ENCODE assay signal across 8 mouse cellular contexts in the genomic region with DNA sequence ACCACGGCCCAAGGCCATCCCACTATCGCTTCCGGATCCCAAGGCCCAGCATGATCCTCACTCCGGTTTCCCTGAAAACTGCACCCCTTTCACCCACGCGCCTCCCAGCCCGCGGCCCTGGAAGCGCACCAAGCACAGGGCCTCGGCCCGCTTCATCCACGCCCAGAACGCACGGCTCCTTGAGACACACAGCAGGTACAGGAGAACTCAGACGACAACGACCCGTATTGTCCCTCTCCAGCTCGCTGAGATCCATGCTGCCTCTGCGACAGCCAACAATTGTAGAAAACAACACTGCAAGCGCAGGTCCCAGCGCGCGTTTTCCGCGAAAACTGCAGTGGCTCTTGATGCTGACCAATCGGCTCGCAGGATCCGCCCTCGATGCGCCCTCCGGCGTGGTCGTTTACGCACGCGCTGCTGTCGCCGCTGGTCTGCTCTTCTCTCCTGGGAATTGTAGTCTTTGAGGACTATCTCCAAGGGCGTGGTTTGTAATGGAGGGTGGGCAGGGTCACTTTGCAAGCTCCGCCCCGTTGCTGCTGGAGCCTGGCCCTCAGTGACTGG. TPM values are rescaled to one million over a fixed set of nuclear protein-coding genes. Genes with fewer than 3 reads are reported as not detected.
A peak's percentile ranks its signal among the peaks of the same experiment; 100 is the strongest.
DNase-seq lines count a peak whose midpoint lies in the region; ATAC-seq and TF ChIP-seq lines count a peak whose summit lies in the region.

No protein-coding gene starts in this region.

- peak overlapping the region; percentile 58 for H3K27ac ChIP-seq in heart, embryonic 11.5 days (ENCODE audit: low read depth, low read length)
- peak overlapping the region; percentile 86 for H3K27ac ChIP-seq in kidney, embryonic 15.5 days
- H3K27ac ChIP-seq in liver, embryonic 11.5 days (ENCODE audit: low read depth, low read length): peak overlapping the region; percentile 96
- peak overlapping the region; percentile 76 for H3K27ac ChIP-seq in stomach, postnatal 0 days (replicated peaks)

- peaks cover 66% of the 10 kb centered on the region for H3K4me1 ChIP-seq in erythroblast, embryonic 14.5 days (ENCODE audit: control insufficient read depth)
- peaks cover 23% of the 10 kb centered on the region for H3K4me1 ChIP-seq in heart, embryonic 11.5 days (ENCODE audit: control insufficient read depth, insufficient read depth, low read length)
- H3K4me1 ChIP-seq in kidney, embryonic 15.5 days: peaks cover 42% of the 10 kb centered on the region
- H3K4me1 ChIP-seq in liver, embryonic 11.5 days (replicated peaks; ENCODE audit: control insufficient read depth, insufficient read depth, low read length): peaks cover 45% of the 10 kb centered on the region
- H3K4me1 ChIP-seq in stomach, postnatal 0 days (replicated peaks; ENCODE audit: control insufficient read depth, insufficient read depth): peaks cover 10% of the 10 kb centered on the region

- no peaks in the 10 kb centered on the region for H3K27me3 ChIP-seq in erythroblast, embryonic 14.5 days (ENCODE audit: control insufficient read depth)
- H3K27me3 ChIP-seq in heart, embryonic 11.5 days (ENCODE audit: control insufficient read depth, insufficient read depth, low read length): no peaks in the 10 kb centered on the region
- no peaks in the 10 kb centered on the region for H3K27me3 ChIP-seq in kidney, embryonic 15.5 days
- H3K27me3 ChIP-seq in liver, embryonic 11.5 days (replicated peaks; ENCODE audit: control insufficient read depth, insufficient read depth, low read length): no peaks in the 10 kb centered on the region
- no peaks in the 10 kb centered on the region for H3K27me3 ChIP-seq in stomach, postnatal 0 days (ENCODE audit: control insufficient read depth, insufficient read depth, low read length)

- peak; percentile 85 for ATAC-seq in heart, embryonic 11.5 days (replicated peaks; ENCODE audit: insufficient number of reproducible peaks, low FRiP score, low TSS enrichment)
- ATAC-seq in kidney, embryonic 15.5 days (replicated peaks; ENCODE audit: low FRiP score): peak; percentile 89
- peak; percentile 83 for ATAC-seq in liver, embryonic 11.5 days (replicated peaks; ENCODE audit: low FRiP score)
- peak; percentile 92 for ATAC-seq in stomach, postnatal 0 days (ENCODE audit: low FRiP score, low TSS enrichment)

- peak overlapping the region; percentile 70 for H3K9ac ChIP-seq in heart, embryonic 11.5 days (ENCODE audit: low read depth, low read length)
- H3K9ac ChIP-seq in kidney, embryonic 15.5 days: peak overlapping the region; percentile 52
- H3K9ac ChIP-seq in liver, embryonic 11.5 days (ENCODE audit: low read depth, low read length): peak overlapping the region; percentile 92
- H3K9ac ChIP-seq in stomach, postnatal 0 days (ENCODE audit: low read length): peak overlapping the region; percentile 65

- WGBS in heart, embryonic 11.5 days (ENCODE audit: insufficient replicate concordance): under 1% methylated on average over 41 of the region's 41 CpGs
- WGBS in kidney, embryonic 15.5 days: 1% methylated on average over 41 of the region's 41 CpGs
- WGBS in liver, embryonic 11.5 days: under 1% methylated on average over 41 of the region's 41 CpGs
- under 1% methylated on average over 41 of the region's 41 CpGs for WGBS in stomach, postnatal 0 days

- H3K4me3 ChIP-seq in erythroblast, embryonic 14.5 days (replicated peaks): peak overlapping the region; percentile 89
- H3K4me3 ChIP-seq in heart, embryonic 11.5 days (ENCODE audit: low read depth, low read length): peak overlapping the region; percentile 65
- peak overlapping the region; percentile 70 for H3K4me3 ChIP-seq in kidney, embryonic 15.5 days (replicated peaks)
- H3K4me3 ChIP-seq in liver, embryonic 11.5 days (ENCODE audit: low read depth, low read length): peak overlapping the region; percentile 89
- peak overlapping the region; percentile 58 for H3K4me3 ChIP-seq in stomach, postnatal 0 days (ENCODE audit: low read depth, low read length)

- no peak for TF ChIP-seq CTCF in stomach, postnatal 0 days (IDR thresholded peaks at IDR 0.05; ENCODE audit: low read depth)

- peak overlapping the region; percentile 87 for H3K4me2 ChIP-seq in heart, embryonic 11.5 days
- H3K4me2 ChIP-seq in kidney, embryonic 15.5 days: peak overlapping the region; percentile 80
- peak overlapping the region; percentile 97 for H3K4me2 ChIP-seq in liver, embryonic 11.5 days
- H3K4me2 ChIP-seq in stomach, postnatal 0 days (replicated peaks; ENCODE audit: low read depth): peak overlapping the region; percentile 91

- TF ChIP-seq EP300 in stomach, postnatal 0 days (optimal IDR thresholded peaks at IDR 0.05): no peak

- peaks cover 64% of the 10 kb centered on the region for H3K36me3 ChIP-seq in erythroblast, embryonic 14.5 days (ENCODE audit: control insufficient read depth)
- H3K36me3 ChIP-seq in heart, embryonic 11.5 days (ENCODE audit: control insufficient read depth, insufficient read depth, low read length): no peaks in the 10 kb centered on the region; the same call in none of the 2 replicates
- peaks cover 30% of the 10 kb centered on the region for H3K36me3 ChIP-seq in kidney, embryonic 15.5 days
- H3K36me3 ChIP-seq in liver, embryonic 11.5 days (ENCODE audit: control insufficient read depth, insufficient read depth, low read length): peaks cover 11% of the 10 kb centered on the region
- peaks cover 2% of the 10 kb centered on the region for H3K36me3 ChIP-seq in stomach, postnatal 0 days (ENCODE audit: control insufficient read depth, insufficient read depth, low read length)

- DNase-seq in CD8-positive naive resting alpha-beta T cell, adult 2 months (ENCODE audit: low read depth in 2 of 2, low spot score in 2 of 2): peak; percentile 78 to 81
- peak; percentile 93 for DNase-seq in brain, embryonic 18.5 days (ENCODE audit: low read depth, low spot score)
- peak; percentile 90 for DNase-seq in liver, embryonic 11.5 days (ENCODE audit: low spot score)
- peak; percentile 94 for DNase-seq in naive thymus-derived CD4-positive, alpha-beta T cell, adult 2 months (ENCODE audit: low read depth)
- peak; percentile 96 for DNase-seq in stomach, postnatal 0 days (ENCODE audit: low spot score)

- H3K9me3 ChIP-seq in erythroblast, embryonic 14.5 days (ENCODE audit: control insufficient read depth, low read length): peaks cover 2% of the 10 kb centered on the region; the same call in 1 of the 2 replicates
- H3K9me3 ChIP-seq in heart, embryonic 11.5 days (replicated peaks; ENCODE audit: control insufficient read depth, low read length): no peaks in the 10 kb centered on the region
- no peaks in the 10 kb centered on the region for H3K9me3 ChIP-seq in kidney, embryonic 15.5 days (replicated peaks)
- no peaks in the 10 kb centered on the region for H3K9me3 ChIP-seq in liver, embryonic 11.5 days (ENCODE audit: control insufficient read depth, low read length)
- no peaks in the 10 kb centered on the region for H3K9me3 ChIP-seq in stomach, postnatal 0 days (ENCODE audit: control insufficient read depth, low read length)

RNA-seq across cellular contexts. Expression of gene Gm49661, which starts 3.4 kb away (rescaled TPM):
- not detected in 2 replicates for polyA plus RNA-seq in erythroblast, embryonic 14.5 days (2012)
- polyA plus RNA-seq in heart, embryonic 11.5 days (2014; fragmentation: Nextera tagmentation; extraction: Ambion mirVana): not detected in 2 replicates
- polyA plus RNA-seq in kidney, embryonic 15.5 days (2015; fragmentation: Nextera tagmentation; extraction: Ambion mirVana): not detected in 2 replicates
- polyA plus RNA-seq in liver, embryonic 11.5 days (2014; fragmentation: Nextera tagmentation; extraction: Ambion mirVana): not detected in 2 replicates
- polyA plus RNA-seq in stomach, postnatal 0 days (2015; fragmentation: Nextera tagmentation; extraction: Ambion mirVana): not detected in 2 replicates

RNA-seq across cellular contexts. Expression of gene Prdx2, which starts 3.6 kb away (rescaled TPM):
- 111 and 222 TPM in 2 replicates for polyA plus RNA-seq in erythroblast, embryonic 14.5 days (2012)
- 862 and 992 TPM in 2 replicates for polyA plus RNA-seq in heart, embryonic 11.5 days (2014; fragmentation: Nextera tagmentation; extraction: Ambion mirVana)
- polyA plus RNA-seq in kidney, embryonic 15.5 days (2015; fragmentation: Nextera tagmentation; extraction: Ambion mirVana): 808 and 824 TPM in 2 replicates
- polyA plus RNA-seq in liver, embryonic 11.5 days (2014; fragmentation: Nextera tagmentation; extraction: Ambion mirVana): 1,398 and 1,409 TPM in 2 replicates
- polyA plus RNA-seq in stomach, postnatal 0 days (2015; fragmentation: Nextera tagmentation; extraction: Ambion mirVana): 370 and 376 TPM in 2 replicates

RNA-seq across cellular contexts. Expression of gene Rnaseh2a, which starts 3.8 kb away (rescaled TPM):
- polyA plus RNA-seq in erythroblast, embryonic 14.5 days (2012): 162 and 179 TPM in 2 replicates
- 95.9 and 106 TPM in 2 replicates for polyA plus RNA-seq in heart, embryonic 11.5 days (2014; fragmentation: Nextera tagmentation; extraction: Ambion mirVana)
- polyA plus RNA-seq in kidney, embryonic 15.5 days (2015; fragmentation: Nextera tagmentation; extraction: Ambion mirVana): 125 and 129 TPM in 2 replicates
- 195 and 197 TPM in 2 replicates for polyA plus RNA-seq in liver, embryonic 11.5 days (2014; fragmentation: Nextera tagmentation; extraction: Ambion mirVana)
- polyA plus RNA-seq in stomach, postnatal 0 days (2015; fragmentation: Nextera tagmentation; extraction: Ambion mirVana): 79.4 and 80.1 TPM in 2 replicates

RNA-seq across cellular contexts. Expression of gene Junb, which starts 12.7 kb away (rescaled TPM):
- 9.6 and 10.3 TPM in 2 replicates for polyA plus RNA-seq in erythroblast, embryonic 14.5 days (2012)
- 7.6 and 9.3 TPM in 2 replicates for polyA plus RNA-seq in heart, embryonic 11.5 days (2014; fragmentation: Nextera tagmentation; extraction: Ambion mirVana)
- polyA plus RNA-seq in kidney, embryonic 15.5 days (2015; fragmentation: Nextera tagmentation; extraction: Ambion mirVana): 9.6 TPM in 2 replicates
- polyA plus RNA-seq in liver, embryonic 11.5 days (2014; fragmentation: Nextera tagmentation; extraction: Ambion mirVana): 21.1 and 23.2 TPM in 2 replicates
- 88.5 and 95.9 TPM in 2 replicates for polyA plus RNA-seq in stomach, postnatal 0 days (2015; fragmentation: Nextera tagmentation; extraction: Ambion mirVana)

RNA-seq across cellular contexts. Expression of gene Rtbdn, which starts 19.0 kb away (rescaled TPM):
- polyA plus RNA-seq in erythroblast, embryonic 14.5 days (2012): not detected in 2 replicates
- not detected in 2 replicates for polyA plus RNA-seq in heart, embryonic 11.5 days (2014; fragmentation: Nextera tagmentation; extraction: Ambion mirVana)
- polyA plus RNA-seq in kidney, embryonic 15.5 days (2015; fragmentation: Nextera tagmentation; extraction: Ambion mirVana): 0.45 and 0.49 TPM in 2 replicates
- polyA plus RNA-seq in liver, embryonic 11.5 days (2014; fragmentation: Nextera tagmentation; extraction: Ambion mirVana): 0.22 and 0.49 TPM in 2 replicates
- 0.05 and 0.13 TPM in 2 replicates for polyA plus RNA-seq in stomach, postnatal 0 days (2015; fragmentation: Nextera tagmentation; extraction: Ambion mirVana)

Comparison
In these comparisons a context has a peak if more than half of its experiments do, and no peak if none do; other contexts are left out.
1. Peak in every context shown above with its lines: DNase-seq, ATAC-seq, H3K4me3 ChIP-seq and H3K27ac ChIP-seq.